Mouse (Mus musculus) common myeloid progenitor, adult 5-6 weeks (primary cell): ENCODE measurements at regions not wholly inside any gene's neighbourhood (a gene's known extent, or its start where the extent isn't known, plus 50 kb on each side); places are given as distances from the start of the nearest gene placed in this dataset.
A peak's percentile ranks its signal among the peaks of the same experiment; 100 is the strongest.

Experiments
- ATAC-seq: replicated peaks from 2 replicates; pipeline ENCODE4 v1.8.0; 2016; ENCODE audit warnings: low read depth, mild to moderate bottlenecking, moderate TSS enrichment, inconsistent platforms; ENCODE audit not compliant: poor library complexity, severe bottlenecking

DNA sequence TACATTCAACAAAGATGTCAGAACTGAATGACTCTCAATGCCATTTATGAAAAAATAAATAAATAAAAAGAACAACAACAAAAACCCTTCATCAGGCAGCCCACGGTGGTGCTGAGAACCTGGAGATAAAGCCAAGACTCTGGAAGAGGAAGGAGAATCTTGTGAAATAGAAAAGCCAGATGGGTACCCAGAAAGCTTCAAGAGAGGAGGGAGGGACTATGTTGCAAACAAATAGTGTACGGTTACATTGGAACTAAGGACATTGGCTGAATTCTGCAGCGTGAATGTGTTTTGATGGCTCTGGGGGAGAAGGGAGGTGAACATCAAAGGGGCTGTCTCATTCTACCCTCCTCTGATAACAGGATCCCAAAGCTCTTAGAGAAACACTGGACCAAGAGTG is 57.8 kb upstream of the Rybp start:
- no peak for ATAC-seq

GRCm38 (mm10) chr6:100341305-100342290 is 54.3 kb upstream of the Rybp start:
- ATAC-seq, result peak; percentile 91

- no peak for ATAC-seq
These were observed 51.0 kb upstream of the Rybp start for GRCm38 (mm10) chr6:100338291-100338690.
